Mouse (Mus musculus): Measurements from ENCODE around the gene Xrcc3.

DNA sequence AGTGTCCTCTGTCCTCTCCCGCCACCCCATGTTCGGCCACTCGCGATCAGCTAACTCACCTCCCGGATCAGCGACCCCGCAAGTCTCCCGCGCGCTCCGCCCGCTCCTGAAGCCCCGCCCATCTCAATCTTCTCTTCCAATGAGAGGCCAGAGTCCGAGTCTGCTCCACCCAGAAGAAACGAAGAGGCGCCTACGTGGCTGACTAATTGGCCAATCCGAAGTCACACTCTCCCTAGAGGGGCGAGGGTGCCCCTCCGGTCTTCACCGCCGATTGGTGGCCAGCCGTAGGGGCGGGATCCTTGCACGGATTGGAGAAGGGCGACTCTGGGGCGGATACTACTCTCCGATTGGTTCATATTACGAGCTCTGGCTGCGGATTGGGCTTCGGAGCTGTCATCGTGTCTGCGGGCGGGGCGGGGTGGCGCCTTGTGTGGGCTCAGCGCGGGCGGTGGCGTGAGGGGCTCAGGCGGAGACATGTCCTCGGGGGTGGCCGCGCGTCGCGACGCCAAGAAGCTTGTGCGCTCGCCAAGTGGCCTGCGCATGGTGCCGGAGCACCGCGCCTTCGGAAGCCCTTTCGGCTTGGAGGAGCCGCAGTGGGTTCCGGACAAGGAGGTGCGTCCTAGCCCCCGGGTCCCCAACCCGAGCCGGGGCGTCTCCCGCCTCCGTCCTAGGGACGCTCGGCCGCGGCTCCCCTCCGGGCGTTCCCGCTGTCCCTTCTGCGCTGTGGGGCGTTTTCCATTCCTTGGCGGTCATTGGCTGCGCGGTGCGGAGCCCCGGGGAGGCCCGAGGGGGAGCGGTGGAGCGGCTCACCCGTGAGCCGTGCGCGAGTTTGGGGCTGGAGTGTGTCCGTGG, at the start of gene Xrcc3, which contains the start of gene Zfyve21:
- TF ChIP-seq POLR2A (IDR thresholded peaks at IDR 0.05; ENCODE audit: borderline replicate concordance, low read depth, low read length) (0 out of 2 replicates have a peak, but pooled peaks have one; percentile 11), CTCF (IDR thresholded peaks at IDR 0.05; ENCODE audit: low read depth, low read length) (no peak)
